Mouse (Mus musculus): Measurements from ENCODE around the gene Tmem51.

Gene Tmem51

DNA sequence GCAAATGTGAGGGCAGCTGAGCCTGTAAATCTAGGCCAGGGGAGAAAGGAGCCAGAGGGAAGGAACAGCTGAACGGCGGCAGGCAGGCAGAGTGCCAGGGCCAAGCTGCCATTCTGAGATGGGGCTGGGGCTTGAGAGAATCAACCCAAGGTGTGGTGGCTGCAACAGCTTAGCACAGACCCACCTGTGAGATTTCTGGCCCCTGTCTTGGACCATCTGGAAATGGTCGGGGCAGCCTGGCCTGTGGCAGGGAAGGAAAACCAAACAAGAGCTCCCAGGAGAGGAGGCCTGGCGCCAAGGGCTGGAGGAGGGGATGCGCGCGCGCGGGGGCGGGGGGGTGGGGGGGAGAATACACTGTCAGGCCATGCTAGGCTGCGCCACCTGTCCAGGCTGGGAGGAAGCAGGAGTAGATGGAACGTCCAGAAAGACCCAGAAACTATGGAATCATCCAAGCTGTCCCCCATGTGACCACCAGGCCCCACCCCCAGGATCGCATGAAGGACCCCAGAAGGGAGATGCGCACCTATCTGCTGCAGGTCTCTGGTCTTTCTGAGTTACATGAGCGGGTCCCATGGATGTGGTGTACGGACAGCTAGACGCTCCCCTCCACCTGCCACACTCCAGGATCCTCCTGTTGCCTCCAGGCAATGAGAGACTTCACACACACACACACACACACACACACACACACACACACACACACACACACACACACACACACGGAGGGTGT lies 3.0 kb downstream of the Tmem51 start:
- peak; percentile 82 to 84 for DNase-seq

GRCm38 (mm10) chr4:142080487-142080767 lies 3.7 kb downstream of the Tmem51 start:
- no peak for DNase-seq

DNA sequence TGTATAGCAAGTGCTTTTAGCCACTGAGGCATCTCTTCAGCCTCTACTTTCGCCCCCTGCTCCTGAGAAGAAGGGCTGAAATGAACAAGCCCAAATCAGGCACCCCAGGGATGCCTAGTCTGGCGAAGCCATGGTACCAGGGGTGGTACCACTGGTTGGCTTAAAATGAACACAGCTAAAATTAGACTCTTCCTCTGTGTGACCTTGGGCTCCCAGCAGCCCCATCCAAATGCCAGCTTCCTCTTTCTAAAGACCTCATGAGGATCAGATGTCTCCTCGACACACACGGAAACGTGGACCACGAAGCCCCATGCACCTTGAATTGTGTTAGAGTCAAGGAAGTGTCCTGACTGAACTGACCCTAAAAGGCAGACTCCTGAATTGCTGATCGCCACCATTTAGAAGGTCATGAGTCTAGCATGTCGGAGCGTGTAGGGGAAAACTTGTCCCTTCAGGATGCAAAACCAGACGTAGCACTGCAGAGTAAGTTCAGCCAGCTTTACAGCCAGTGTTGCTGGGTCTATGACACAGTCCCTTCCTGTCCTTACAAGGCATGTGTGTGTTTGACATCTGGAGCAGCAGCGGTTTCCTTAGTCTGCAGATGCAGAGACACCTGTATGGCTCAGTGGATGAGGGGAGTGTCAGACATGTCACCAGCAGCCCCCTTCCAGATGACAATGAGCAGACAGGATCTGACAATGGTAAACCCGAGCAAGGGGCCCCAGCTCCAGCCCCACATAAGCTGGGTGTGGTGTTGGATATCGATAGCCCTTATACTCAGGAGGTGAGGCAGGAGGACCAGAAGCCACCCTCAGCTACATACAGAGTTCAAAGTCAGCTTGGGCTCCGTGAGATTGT lies 4.2 kb downstream of the Tmem51 start:
- DNase-seq, result peak in 1 of 2 experiments; percentile 28

DNA sequence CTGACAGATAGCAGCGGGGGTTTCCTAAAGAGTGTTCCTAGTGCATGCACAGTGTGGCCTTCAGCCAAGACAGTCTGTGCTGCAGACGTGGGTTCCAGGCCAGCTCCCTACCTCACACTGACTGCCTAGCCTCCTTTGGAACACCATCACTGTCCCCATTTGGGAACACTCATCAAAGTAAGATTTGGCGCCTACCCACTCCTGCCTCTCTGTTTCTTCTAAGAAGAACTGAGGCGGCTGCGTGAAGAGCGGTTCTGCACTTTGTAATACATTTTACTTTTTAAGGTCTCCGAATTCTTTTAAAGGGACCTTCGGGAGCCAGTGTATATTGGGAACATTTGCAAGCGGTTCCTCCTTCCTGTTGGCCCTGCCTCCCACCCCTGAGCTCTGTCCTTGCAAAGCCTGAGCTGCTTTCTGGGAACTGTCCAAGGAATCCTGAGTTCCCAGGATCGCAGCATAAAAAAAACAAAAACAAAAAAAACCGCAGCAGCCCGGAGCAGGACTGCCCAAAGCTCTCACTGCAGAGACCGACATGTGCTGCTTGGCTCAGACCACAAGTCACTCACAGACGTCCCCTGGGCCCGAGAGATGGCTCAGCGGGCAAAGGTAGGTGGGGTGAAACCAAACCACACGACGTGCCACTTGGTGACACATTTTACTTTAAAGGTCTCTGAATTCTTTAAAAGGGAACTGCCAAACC lies 6.4 kb downstream of the Tmem51 start:
- DNase-seq, result peak; percentile 64 to 66

- DNase-seq, result peak in 1 of 2 experiments; percentile 29
These were observed 7.2 kb downstream of the Tmem51 start for GRCm38 (mm10) chr4:142076883-142077282.

DNA sequence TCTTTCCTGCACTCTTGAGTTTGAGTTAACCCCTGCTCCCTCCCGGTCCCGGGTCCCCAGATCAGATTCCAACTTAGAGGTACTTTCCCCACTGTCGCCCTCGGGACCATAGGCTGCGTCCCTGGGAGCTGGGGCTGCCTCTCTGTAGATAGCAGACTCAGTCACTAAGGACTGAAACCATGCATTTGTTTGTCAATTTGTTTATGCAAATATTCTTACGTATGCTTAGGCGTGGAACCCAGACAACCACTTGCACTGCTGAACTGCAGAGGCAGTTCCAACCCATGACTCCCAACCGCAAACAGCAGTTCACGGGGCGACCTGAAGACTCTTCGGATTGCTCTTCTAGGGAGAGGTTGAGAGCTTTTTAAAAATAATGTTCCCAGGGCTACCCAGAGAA lies 8.2 kb downstream of the Tmem51 start:
- no peak for DNase-seq

DNA sequence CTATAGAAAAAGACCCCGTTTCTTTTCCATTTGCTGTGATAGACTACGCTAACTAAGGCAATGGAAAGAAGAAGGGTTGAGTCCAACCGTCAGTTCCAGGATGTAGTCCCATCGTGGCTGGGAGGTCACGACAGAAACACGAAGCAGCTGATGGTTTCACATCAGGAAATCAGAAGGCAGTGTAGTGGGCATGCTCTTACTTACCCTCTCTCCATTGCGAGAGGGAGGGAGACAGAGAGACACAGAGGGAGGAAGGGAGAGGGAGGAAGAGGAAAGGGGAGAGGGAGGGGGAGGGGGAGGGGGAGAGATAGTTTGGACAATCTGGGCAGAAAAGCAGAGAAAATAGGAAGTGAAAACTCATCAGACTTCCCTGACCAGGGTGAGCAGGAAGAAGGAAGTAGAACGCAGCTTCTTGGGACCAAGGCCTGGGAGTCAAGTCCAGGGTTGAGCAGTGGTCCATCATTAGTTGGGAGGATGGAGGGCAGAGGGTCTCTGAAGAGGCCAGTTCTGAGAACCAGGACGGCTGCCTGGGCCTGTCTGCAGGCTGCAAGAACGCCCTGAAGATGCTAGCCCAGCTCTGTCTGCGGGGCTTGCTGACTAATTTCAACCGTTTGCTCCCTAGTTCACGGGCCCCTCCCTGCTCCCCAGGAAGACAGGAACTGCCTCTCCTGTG lies 9.9 kb downstream of the Tmem51 start:
- no peak for DNase-seq

GRCm38 (mm10) chr4:142071243-142071991 lies 12.7 kb downstream of the Tmem51 start:
- peak; percentile 81 to 85 for DNase-seq

DNA sequence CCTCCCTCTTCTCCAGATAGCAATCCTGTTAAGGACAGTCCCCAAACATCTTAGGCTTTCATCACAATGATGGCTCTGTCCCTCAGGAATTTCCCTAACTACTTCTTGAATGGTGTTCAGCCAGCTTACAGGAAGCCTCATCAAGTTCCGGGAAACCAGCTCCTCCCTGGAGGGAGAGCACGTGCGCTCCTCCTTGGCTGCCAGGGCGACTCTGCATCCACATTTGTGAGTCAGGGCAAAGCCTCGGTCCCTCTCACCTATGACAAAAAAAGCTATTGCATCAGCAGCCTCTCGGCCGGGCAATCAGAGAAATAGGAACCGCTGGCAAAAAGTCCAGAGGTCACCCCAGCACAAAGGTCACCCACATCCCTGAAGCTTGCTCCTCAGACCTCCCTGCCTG lies 13.3 kb downstream of the Tmem51 start:
- DNase-seq, result no peak

- DNase-seq, result no peak
These were observed 14.9 kb downstream of the Tmem51 start for GRCm38 (mm10) chr4:142068899-142069812.

- DNase-seq, result no peak
These were observed 17.5 kb downstream of the Tmem51 start for GRCm38 (mm10) chr4:142066576-142066975.

DNA sequence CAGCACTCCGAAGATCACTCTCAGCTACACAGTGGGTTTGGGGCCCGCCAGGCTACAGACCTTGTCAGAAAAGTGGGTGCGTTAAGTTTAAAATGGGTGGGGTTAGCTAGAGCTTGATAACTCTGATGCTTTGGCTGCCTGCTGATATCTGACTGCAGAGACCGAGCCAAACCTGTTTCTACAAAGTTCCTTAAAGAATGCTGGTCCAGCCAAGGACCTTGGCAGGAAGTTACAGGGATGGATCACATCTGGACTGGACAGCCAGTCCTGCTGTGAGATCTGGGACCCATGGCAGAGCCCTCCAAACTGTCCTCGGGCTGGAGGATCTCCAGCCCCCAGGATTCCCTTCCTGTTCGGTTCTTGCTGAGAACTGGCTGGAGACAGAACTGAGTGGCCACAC lies 18.3 kb downstream of the Tmem51 start:
- no peak for DNase-seq

GRCm38 (mm10) chr4:142065270-142065669 lies 18.8 kb downstream of the Tmem51 start:
- no peak for DNase-seq

DNA sequence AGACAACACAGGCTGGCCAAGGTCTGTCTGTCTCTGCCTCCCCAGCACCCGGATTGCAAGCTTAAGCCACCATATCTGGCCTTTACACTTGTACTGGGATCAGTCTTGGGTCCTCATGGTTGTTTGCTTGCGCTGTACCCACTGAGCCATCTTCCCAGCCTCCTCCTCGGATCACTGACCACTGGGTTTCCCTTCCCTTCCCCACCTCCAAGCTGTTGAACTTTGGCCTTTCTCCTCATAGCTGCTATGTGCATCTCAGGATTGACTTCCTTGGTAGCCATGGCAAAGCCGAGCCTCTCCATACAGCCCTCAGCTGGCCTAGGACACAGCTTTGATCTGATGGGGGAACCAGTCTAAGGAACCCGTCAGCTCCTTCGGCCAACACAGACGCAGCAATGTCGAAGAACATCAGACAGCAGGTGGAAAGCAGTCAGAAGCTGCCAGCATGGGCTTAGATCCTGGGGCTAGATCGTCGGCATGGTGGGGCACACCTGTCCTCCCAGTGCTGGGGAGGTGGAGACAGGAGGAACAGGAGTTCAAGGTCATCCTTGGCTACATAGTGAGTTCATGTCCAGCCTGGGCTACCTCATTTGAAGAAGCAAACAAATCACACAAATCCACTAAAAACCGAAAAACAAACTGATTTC lies 19.4 kb downstream of the Tmem51 start:
- DNase-seq, result no peak

- no peak for DNase-seq
These were observed 21.0 kb downstream of the Tmem51 start for GRCm38 (mm10) chr4:142063057-142063534.

- DNase-seq, result no peak
These were observed 22.4 kb downstream of the Tmem51 start for GRCm38 (mm10) chr4:142061485-142062240.

DNA sequence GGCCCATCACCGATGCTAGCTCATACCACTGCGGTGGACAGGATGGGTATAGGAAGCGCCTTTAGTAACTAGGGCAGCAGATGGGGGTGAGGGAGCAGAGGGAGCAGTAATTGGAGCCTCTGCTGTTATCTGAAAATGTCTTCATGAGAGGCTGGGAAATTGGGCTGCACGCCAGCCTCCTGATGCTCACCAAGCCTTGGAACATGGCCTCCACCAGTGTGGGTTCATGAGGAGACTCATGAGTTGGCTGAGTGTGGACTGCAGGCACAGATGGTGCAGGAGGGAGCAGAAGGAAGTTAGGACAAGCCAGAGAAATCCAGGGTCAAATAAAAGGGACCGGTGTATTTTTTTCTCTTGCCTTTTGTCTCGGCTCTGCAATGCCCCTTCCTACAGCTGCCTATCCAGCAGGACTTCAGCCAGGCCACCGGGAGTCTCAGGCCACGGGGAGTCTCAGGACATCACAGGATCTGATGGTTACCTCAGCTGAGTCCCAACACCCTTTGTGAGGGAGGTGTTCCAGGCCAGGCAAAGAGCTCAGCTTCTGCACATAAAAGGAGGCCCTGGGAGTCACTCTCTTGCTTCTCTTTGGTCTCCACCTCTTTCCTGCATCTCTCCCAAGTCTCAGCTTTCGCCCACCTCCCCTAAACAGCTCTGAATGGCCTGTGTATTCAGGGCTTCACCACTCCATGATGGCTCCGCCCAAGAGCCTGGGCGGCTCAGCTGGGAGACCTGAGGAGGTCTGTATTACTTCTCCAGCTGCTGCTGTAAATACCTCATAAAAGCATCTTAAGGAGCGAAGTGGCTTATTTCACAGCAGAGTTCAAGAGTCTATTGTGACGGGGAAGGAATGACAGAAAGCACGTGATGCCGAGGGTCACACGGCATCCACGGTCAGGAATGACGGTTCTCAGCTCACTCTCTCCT lies 23.4 kb downstream of the Tmem51 start:
- peak; percentile 95 to 97 for DNase-seq

- DNase-seq, result no peak
These were observed 24.3 kb downstream of the Tmem51 start for GRCm38 (mm10) chr4:142059841-142060193.
